Mouse (Mus musculus) embryonic facial prominence, embryonic 10.5 days (tissue): ENCODE measurements around the gene Lrrc66. TPM values are rescaled to one million over a fixed set of nuclear protein-coding genes. Genes with fewer than 3 reads are reported as not detected.
A peak's percentile ranks its signal among the peaks of the same experiment; 100 is the strongest.

Source experiments
- DNase-seq: peaks from one replicate; pipeline ENCODE4 v3.0.0-alpha.2; 2017; ENCODE audit warnings: low spot score
- H3K27ac ChIP-seq: fragments of 300-500 bp; sonication (generic); replicated peaks from 2 replicates; pipeline ENCODE4 v1.5.1; 2016; ENCODE audit warnings: mild to moderate bottlenecking
- H3K27me3 ChIP-seq: fragments of 300-500 bp; sonication (generic); replicated peaks from 2 replicates; pipeline ENCODE4 v1.6.1; 2016; ENCODE audit warnings: low read depth, mild to moderate bottlenecking; ENCODE audit not compliant: poor library complexity, severe bottlenecking
- H3K36me3 ChIP-seq: fragments of 300-500 bp; sonication (generic); replicated peaks from 2 replicates; pipeline ENCODE4 v1.6.1; 2016; ENCODE audit warnings: mild to moderate bottlenecking, moderate library complexity
- H3K4me1 ChIP-seq: fragments of 300-500 bp; sonication (generic); 2 replicates; pipeline ENCODE4 v1.6.1; 2016
- H3K4me3 ChIP-seq: fragments of 300-500 bp; sonication (generic); 2 replicates; pipeline ENCODE4 v1.5.1; 2016; ENCODE audit warnings: mild to moderate bottlenecking, moderate library complexity
- H3K9me3 ChIP-seq: fragments of 300-500 bp; sonication (generic); 2 replicates; pipeline ENCODE4 v1.6.1; 2016; ENCODE audit warnings: mild to moderate bottlenecking
- WGBS: fragments of 180-500 bp; shearing (Covaris S2); methylation state at CpG from one replicate; pipeline ENCODE4 v1.1.7; 2016; 5-methylcytosine and 5-hydroxymethylcytosine counted together
- polyA plus RNA-seq: library from polyadenylated mRNA; unstranded; fragments of >200 nt; fragmentation: Nextera tagmentation; extraction: Ambion mirVana; gene quantifications from 2 replicates; pipeline ENCODE4 v1.2.1, GENCODE M21; 2016

The Lrrc66 gene
- polyA plus RNA-seq, 1 experiment from 2014 or later: 0.47 TPM

- peaks cover 6% of the 10 kb centered on the region for H3K9me3 ChIP-seq
- H3K4me1 ChIP-seq: peaks cover 9% of the 10 kb centered on the region; the same call in 1 of the 2 replicates
- no peak overlapping the region for H3K4me3 ChIP-seq
- H3K36me3 ChIP-seq: peaks cover 41% of the 10 kb centered on the region
- 43% methylated on average over 8 of the region's 8 CpGs for WGBS
- H3K27ac ChIP-seq: peak overlapping the region; percentile 54; the same call in 1 of the 2 replicates
- DNase-seq: no peak
- H3K27me3 ChIP-seq: no peaks in the 10 kb centered on the region
Measured at GRCm38 (mm10) chr5:73637337-73638107, 5.2 kb upstream of the Lrrc66 start.

- 59% methylated on average over 8 of the region's 8 CpGs for WGBS
- no peak overlapping the region for H3K27ac ChIP-seq
- H3K9me3 ChIP-seq: peaks cover 6% of the 10 kb centered on the region
- H3K27me3 ChIP-seq: no peaks in the 10 kb centered on the region
- peak; percentile 73 for DNase-seq
- no peak overlapping the region for H3K4me3 ChIP-seq
- H3K4me1 ChIP-seq: peaks cover 14% of the 10 kb centered on the region; the same call in 1 of the 2 replicates
- peaks cover 32% of the 10 kb centered on the region for H3K36me3 ChIP-seq
Measured at GRCm38 (mm10) chr5:73633141-73633540, 815 bp upstream of the Lrrc66 start.

- Histone ChIP-seq H3K36me3 (peaks cover 25% of the 10 kb centered on the region), H3K27ac (no peak overlapping the region), H3K4me1 (peaks cover 9% of the 10 kb centered on the region; the same call in 1 of the 2 replicates), H3K27me3 (no peaks in the 10 kb centered on the region), H3K9me3 (peaks cover 6% of the 10 kb centered on the region), H3K4me3 (no peak overlapping the region)
- no peak for DNase-seq
- WGBS: 71% methylated on average over 10 of the region's 10 CpGs
Measured at GRCm38 (mm10) chr5:73631001-73631558, 1.2 kb downstream of the Lrrc66 start.

GRCm38 (mm10) chr5:73630141-73630540, 2.2 kb downstream of the Lrrc66 start:
- 90% methylated on average over 5 of the region's 5 CpGs for WGBS
- peaks cover 9% of the 10 kb centered on the region; the same call in 1 of the 2 replicates for H3K4me1 ChIP-seq
- peaks cover 6% of the 10 kb centered on the region for H3K9me3 ChIP-seq
- H3K36me3 ChIP-seq: peaks cover 18% of the 10 kb centered on the region
- H3K27me3 ChIP-seq: no peaks in the 10 kb centered on the region
- DNase-seq: no peak
- H3K27ac ChIP-seq: no peak overlapping the region
- no peak overlapping the region for H3K4me3 ChIP-seq

- H3K9me3 ChIP-seq: no peaks in the 10 kb centered on the region
- 74% methylated on average over 15 of the region's 15 CpGs for WGBS
- H3K36me3 ChIP-seq: 0 out of 2 replicates have a peak, but pooled peaks cover under 1% of the 10 kb centered on the region
- no peak for DNase-seq
- no peaks in the 10 kb centered on the region for H3K27me3 ChIP-seq
- peaks cover 9% of the 10 kb centered on the region; the same call in 1 of the 2 replicates for H3K4me1 ChIP-seq
- no peak overlapping the region for H3K27ac ChIP-seq
- no peak overlapping the region for H3K4me3 ChIP-seq
Measured at GRCm38 (mm10) chr5:73627991-73628390, 4.3 kb downstream of the Lrrc66 start.

- Histone ChIP-seq H3K9me3 (no peaks in the 10 kb centered on the region), H3K4me1 (peaks cover 9% of the 10 kb centered on the region; the same call in 1 of the 2 replicates), H3K36me3 (no peaks in the 10 kb centered on the region), H3K27me3 (no peaks in the 10 kb centered on the region), H3K4me3 (no peak overlapping the region), H3K27ac (no peak overlapping the region)
- 49% methylated on average over 4 of the region's 4 CpGs for WGBS
- DNase-seq: no peak
Measured at GRCm38 (mm10) chr5:73627559-73627958, 4.8 kb downstream of the Lrrc66 start.

- Histone ChIP-seq H3K36me3 (no peaks in the 10 kb centered on the region), H3K4me3 (no peak overlapping the region), H3K9me3 (no peaks in the 10 kb centered on the region), H3K27me3 (no peaks in the 10 kb centered on the region), H3K27ac (no peak overlapping the region), H3K4me1 (peaks cover 9% of the 10 kb centered on the region; the same call in 1 of the 2 replicates)
- no peak for DNase-seq
- 92% methylated on average over 7 of the region's 7 CpGs for WGBS
Measured at GRCm38 (mm10) chr5:73626842-73627241, 5.5 kb downstream of the Lrrc66 start.

GRCm38 (mm10) chr5:73625505-73625904, 6.8 kb downstream of the Lrrc66 start:
- 52% methylated on average over 1 of the region's 1 CpGs for WGBS
- no peak overlapping the region for H3K4me3 ChIP-seq
- H3K27ac ChIP-seq: no peak overlapping the region
- H3K9me3 ChIP-seq: no peaks in the 10 kb centered on the region
- H3K27me3 ChIP-seq: no peaks in the 10 kb centered on the region
- no peaks in the 10 kb centered on the region for H3K36me3 ChIP-seq
- H3K4me1 ChIP-seq: no peaks in the 10 kb centered on the region
- no peak for DNase-seq

- Histone ChIP-seq H3K4me1 (no peaks in the 10 kb centered on the region), H3K9me3 (no peaks in the 10 kb centered on the region), H3K36me3 (no peaks in the 10 kb centered on the region), H3K27me3 (no peaks in the 10 kb centered on the region), H3K4me3 (no peak overlapping the region), H3K27ac (no peak overlapping the region)
- WGBS: 81% methylated on average over 1 of the region's 1 CpGs
- no peak for DNase-seq
Measured at GRCm38 (mm10) chr5:73618969-73619368, 13.4 kb downstream of the Lrrc66 start.

GRCm38 (mm10) chr5:73615211-73615610, 17.1 kb downstream of the Lrrc66 start:
- no peak overlapping the region for H3K4me3 ChIP-seq
- H3K9me3 ChIP-seq: peaks cover 4% of the 10 kb centered on the region; the same call in 1 of the 2 replicates
- 81% methylated on average over 7 of the region's 7 CpGs for WGBS
- no peaks in the 10 kb centered on the region for H3K4me1 ChIP-seq
- DNase-seq: no peak
- no peak overlapping the region for H3K27ac ChIP-seq
- H3K27me3 ChIP-seq: no peaks in the 10 kb centered on the region
- H3K36me3 ChIP-seq: no peaks in the 10 kb centered on the region

GRCm38 (mm10) chr5:73613296-73613695, 19.0 kb downstream of the Lrrc66 start:
- Histone ChIP-seq H3K36me3 (no peaks in the 10 kb centered on the region), H3K4me1 (no peaks in the 10 kb centered on the region), H3K27me3 (no peaks in the 10 kb centered on the region), H3K27ac (no peak overlapping the region), H3K4me3 (no peak overlapping the region), H3K9me3 (peaks cover 4% of the 10 kb centered on the region; the same call in 1 of the 2 replicates)
- DNase-seq: no peak
- WGBS: 92% methylated on average over 8 of the region's 8 CpGs

GRCm38 (mm10) chr5:73611071-73611470, 21.3 kb downstream of the Lrrc66 start:
- no peaks in the 10 kb centered on the region for H3K27me3 ChIP-seq
- no peak overlapping the region for H3K27ac ChIP-seq
- no peaks in the 10 kb centered on the region for H3K36me3 ChIP-seq
- no peak overlapping the region for H3K4me3 ChIP-seq
- 97% methylated on average over 4 of the region's 4 CpGs for WGBS
- peaks cover 4% of the 10 kb centered on the region; the same call in 1 of the 2 replicates for H3K9me3 ChIP-seq
- H3K4me1 ChIP-seq: no peaks in the 10 kb centered on the region
- DNase-seq: no peak

- Histone ChIP-seq H3K27me3 (no peaks in the 10 kb centered on the region), H3K36me3 (no peaks in the 10 kb centered on the region), H3K9me3 (no peaks in the 10 kb centered on the region; the same call in 1 of the 2 replicates), H3K27ac (no peak overlapping the region), H3K4me1 (no peaks in the 10 kb centered on the region), H3K4me3 (no peak overlapping the region)
- 89% methylated on average over 6 of the region's 6 CpGs for WGBS
- DNase-seq: no peak
Measured at GRCm38 (mm10) chr5:73604964-73605363, 27.4 kb downstream of the Lrrc66 start.
